Comparison of ENCODE assay signal across 8 mouse cellular contexts in genomic region chrX:94624835-94625803, GRCm38 (mm10). TPM values are rescaled to one million over a fixed set of nuclear protein-coding genes. Genes with fewer than 3 reads are reported as not detected.
DNase-seq lines count a peak whose midpoint lies in the region; ATAC-seq and TF ChIP-seq lines count a peak whose summit lies in the region.

No protein-coding gene starts in this region.

- H3K36me3 ChIP-seq in forebrain, postnatal 0 days (ENCODE audit: insufficient read depth) = no peaks in the 10 kb centered on the region
- no peaks in the 10 kb centered on the region for H3K36me3 ChIP-seq in hindbrain, postnatal 0 days (ENCODE audit: insufficient read depth, low read length)
- H3K36me3 ChIP-seq in midbrain, embryonic 15.5 days (replicated peaks) = no peaks in the 10 kb centered on the region

- H3K27ac ChIP-seq in forebrain, postnatal 0 days (ENCODE audit: low read depth, low read length) = no peak overlapping the region
- H3K27ac ChIP-seq in hindbrain, postnatal 0 days = no peak overlapping the region
- peak overlapping the region; percentile 62 for H3K27ac ChIP-seq in midbrain, embryonic 15.5 days

- H3K4me3 ChIP-seq in forebrain, postnatal 0 days (ENCODE audit: low read depth, low read length) = peak overlapping the region; percentile 22
- H3K4me3 ChIP-seq in hindbrain, postnatal 0 days (ENCODE audit: low read length) = no peak overlapping the region
- H3K4me3 ChIP-seq in midbrain, embryonic 15.5 days = peak overlapping the region; percentile 21

- no peaks in the 10 kb centered on the region for H3K4me1 ChIP-seq in forebrain, postnatal 0 days (ENCODE audit: insufficient read depth)
- H3K4me1 ChIP-seq in hindbrain, postnatal 0 days (ENCODE audit: insufficient read depth, low read length) = no peaks in the 10 kb centered on the region
- no peaks in the 10 kb centered on the region for H3K4me1 ChIP-seq in midbrain, embryonic 15.5 days

- intact Hi-C loops in left cerebral cortex, postnatal 4 days (cut with DNase I) = no loop called here

- WGBS in forebrain, postnatal 0 days = 35% methylated on average over 13 of the region's 13 CpGs
- WGBS in hindbrain, postnatal 0 days = 28% methylated on average over 13 of the region's 13 CpGs
- 34% methylated on average over 13 of the region's 13 CpGs for WGBS in midbrain, embryonic 15.5 days

- H3K27me3 ChIP-seq in forebrain, postnatal 0 days (ENCODE audit: insufficient read depth, low read length) = no peaks in the 10 kb centered on the region
- H3K27me3 ChIP-seq in hindbrain, postnatal 0 days (ENCODE audit: insufficient read depth, low read length) = no peaks in the 10 kb centered on the region
- 0 out of 2 replicates have a peak, but pooled peaks cover 1% of the 10 kb centered on the region for H3K27me3 ChIP-seq in midbrain, embryonic 15.5 days (replicated peaks)

- peak; percentile 99 for ATAC-seq in forebrain, postnatal 0 days
- ATAC-seq in hindbrain, postnatal 0 days = peak; percentile 98
- peak; percentile 100 for ATAC-seq in midbrain, embryonic 15.5 days (replicated peaks)

- peak overlapping the region; percentile 26 for H3K4me2 ChIP-seq in forebrain, postnatal 0 days (ENCODE audit: low read depth)
- peak overlapping the region; percentile 43 for H3K4me2 ChIP-seq in hindbrain, postnatal 0 days (ENCODE audit: low read depth, low read length)
- H3K4me2 ChIP-seq in midbrain, embryonic 15.5 days = peak overlapping the region; percentile 37

- DNase-seq in cerebellum, postnatal 4 days (ENCODE audit: low spot score in 2 of 2) = peak; percentile 27 to 56
- DNase-seq in cerebellum, adult 9-11 months = no peak
- DNase-seq in adrenal gland, postnatal 14 days = peak; percentile 69
- peak; percentile 67 for DNase-seq in forebrain, postnatal 0 days
- DNase-seq in hindbrain, postnatal 0 days (ENCODE audit: low spot score) = peak; percentile 78
- peak; percentile 62 for DNase-seq in left cerebral cortex, postnatal 4 days
- DNase-seq in testis, postnatal 14 days (ENCODE audit: low spot score) = peak; percentile 24

- peak; percentile 63 for TF ChIP-seq CTCF in forebrain, postnatal 0 days (IDR thresholded peaks at IDR 0.05; ENCODE audit: low read depth)
- peak; percentile 73 for TF ChIP-seq CTCF in hindbrain, postnatal 0 days (IDR thresholded peaks at IDR 0.05; ENCODE audit: low read depth)

- no peaks in the 10 kb centered on the region for H3K9me3 ChIP-seq in forebrain, postnatal 0 days (ENCODE audit: low read length)
- no peaks in the 10 kb centered on the region for H3K9me3 ChIP-seq in hindbrain, postnatal 0 days (ENCODE audit: low read length)
- no peaks in the 10 kb centered on the region for H3K9me3 ChIP-seq in midbrain, embryonic 15.5 days

- H3K9ac ChIP-seq in forebrain, postnatal 0 days = no peak overlapping the region
- no peak overlapping the region; the same call in 1 of the 2 replicates for H3K9ac ChIP-seq in hindbrain, postnatal 0 days (replicated peaks; ENCODE audit: low read length)
- no peak overlapping the region for H3K9ac ChIP-seq in midbrain, embryonic 15.5 days

RNA-seq across cellular contexts. Expression of gene Gspt2, which starts 10.8 kb away (rescaled TPM):
- total RNA-seq in adrenal gland, postnatal 14 days (2021) = 9.8 and 10.4 TPM in 2 replicates
- 11.8 and 14.2 TPM in 2 replicates for total RNA-seq in forebrain, postnatal 0 days (2014; rRNA removed)
- 14.0 and 20.5 TPM in 2 replicates for polyA plus RNA-seq in forebrain, postnatal 0 days (2015; fragmentation: Nextera tagmentation; extraction: Ambion mirVana)
- total RNA-seq in hindbrain, postnatal 0 days (2014; rRNA removed) = 11.1 and 12.2 TPM in 2 replicates
- 21.6 and 22.2 TPM in 2 replicates for polyA plus RNA-seq in hindbrain, postnatal 0 days (2015; fragmentation: Nextera tagmentation; extraction: Ambion mirVana)
- total RNA-seq in left cerebral cortex, postnatal 4 days (2021) = 10 to 100 TPM; 29.4 to 31.1 TPM
- polyA plus RNA-seq in midbrain, embryonic 15.5 days (2015; fragmentation: Nextera tagmentation; extraction: Ambion mirVana) = 24.4 and 25.3 TPM in 2 replicates
